In the genomic region with DNA sequence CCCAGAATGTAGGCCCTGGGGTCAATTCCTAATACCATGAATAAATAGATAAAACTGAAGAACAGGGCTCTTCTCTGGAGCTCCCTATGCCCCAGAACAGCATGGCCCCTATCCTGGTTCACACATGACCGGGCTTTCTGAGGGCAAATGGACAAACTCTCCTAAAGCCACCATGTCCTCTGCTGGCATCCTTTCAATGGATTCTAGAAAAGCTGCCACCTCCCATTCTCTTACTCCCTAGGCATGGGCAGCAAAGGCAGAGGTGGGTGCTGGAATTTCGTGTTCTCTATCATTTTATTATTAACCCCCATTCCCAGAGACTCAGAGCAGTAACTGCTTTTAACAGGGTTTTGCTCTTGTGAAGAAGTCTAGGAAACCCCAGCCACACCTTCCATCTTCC, we compare ENCODE assay signal across 10 mouse cellular contexts. TPM values are rescaled to one million over a fixed set of nuclear protein-coding genes. Genes with fewer than 3 reads are reported as not detected.
A peak's percentile ranks its signal among the peaks of the same experiment; 100 is the strongest.
DNase-seq lines count a peak whose midpoint lies in the region; ATAC-seq and TF ChIP-seq lines count a peak whose summit lies in the region.
"Had no signal": no experiment of that assay in that cellular context is flagged by ENCODE, and none has a peak within 500 bp of the region (broad histone marks: within the 10 kb centered on the region; RNA-seq: fewer than 3 reads in every experiment).

No protein-coding gene starts in this region.

- H3K9ac ChIP-seq in lung, embryonic 15.5 days = no peak overlapping the region
- 0 out of 2 replicates have a peak overlapping the region, but pooled peaks have one; percentile 92 for H3K9ac ChIP-seq in forebrain, embryonic 13.5 days
- H3K9ac ChIP-seq in hindbrain, postnatal 0 days (replicated peaks; ENCODE audit: low read length) = no peak overlapping the region
- no peak overlapping the region for H3K9ac ChIP-seq in neural tube, embryonic 12.5 days

- H3K27me3 ChIP-seq in lung, embryonic 15.5 days = no peaks in the 10 kb centered on the region
- no peaks in the 10 kb centered on the region for H3K27me3 ChIP-seq in forebrain, embryonic 13.5 days
- no peaks in the 10 kb centered on the region for H3K27me3 ChIP-seq in hindbrain, postnatal 0 days (ENCODE audit: insufficient read depth, low read length)
- no peaks in the 10 kb centered on the region for H3K27me3 ChIP-seq in neural tube, embryonic 12.5 days (replicated peaks)

- H3K4me3 ChIP-seq in lung, embryonic 15.5 days = peak overlapping the region; percentile 76
- peak overlapping the region; percentile 72 for H3K4me3 ChIP-seq in forebrain, embryonic 13.5 days
- peak overlapping the region; percentile 76 for H3K4me3 ChIP-seq in hindbrain, postnatal 0 days (ENCODE audit: low read length)
- no peak overlapping the region for H3K4me3 ChIP-seq in neural tube, embryonic 12.5 days

- peak overlapping the region; percentile 92 for H3K4me2 ChIP-seq in lung, embryonic 15.5 days
- H3K4me2 ChIP-seq in forebrain, embryonic 13.5 days = peak overlapping the region; percentile 81
- H3K4me2 ChIP-seq in hindbrain, postnatal 0 days (ENCODE audit: low read depth, low read length) = peak overlapping the region; percentile 95
- peak overlapping the region; percentile 85 for H3K4me2 ChIP-seq in neural tube, embryonic 12.5 days (replicated peaks)

- no peak for ATAC-seq in lung, embryonic 15.5 days (ENCODE audit: borderline replicate concordance, extremely low read depth, low FRiP score, low TSS enrichment)
- no peak for ATAC-seq in forebrain, embryonic 13.5 days
- no peak for ATAC-seq in hindbrain, postnatal 0 days
- ATAC-seq in neural tube, embryonic 12.5 days (ENCODE audit: low FRiP score, low read depth) = no peak

- no peak for TF ChIP-seq CTCF in hindbrain, postnatal 0 days (IDR thresholded peaks at IDR 0.05; ENCODE audit: low read depth)

- DNase-seq in lung, postnatal 10 days = no peak
- no peak for DNase-seq in hindbrain, postnatal 0 days (ENCODE audit: low spot score)
- DNase-seq in layer of hippocampus, postnatal 36 days = no peak
- no peak for DNase-seq in testis, postnatal 14 days (ENCODE audit: low spot score)
- no peak for DNase-seq in cerebellum, adult 8-10 months

- no peak overlapping the region for H3K27ac ChIP-seq in lung, embryonic 15.5 days
- no peak overlapping the region for H3K27ac ChIP-seq in forebrain, embryonic 13.5 days
- 0 out of 2 replicates have a peak overlapping the region, but pooled peaks have one; percentile 99 for H3K27ac ChIP-seq in hindbrain, postnatal 0 days
- H3K27ac ChIP-seq in neural tube, embryonic 12.5 days = no peak overlapping the region

- H3K4me1 ChIP-seq in lung, embryonic 15.5 days = peaks cover 46% of the 10 kb centered on the region
- peaks cover 55% of the 10 kb centered on the region for H3K4me1 ChIP-seq in forebrain, embryonic 13.5 days
- peaks cover 35% of the 10 kb centered on the region for H3K4me1 ChIP-seq in hindbrain, postnatal 0 days (ENCODE audit: insufficient read depth, low read length)
- peaks cover 60% of the 10 kb centered on the region for H3K4me1 ChIP-seq in neural tube, embryonic 12.5 days

- H3K9me3 ChIP-seq in lung, embryonic 15.5 days = no peaks in the 10 kb centered on the region
- H3K9me3 ChIP-seq in forebrain, embryonic 13.5 days (replicated peaks) = no peaks in the 10 kb centered on the region
- no peaks in the 10 kb centered on the region for H3K9me3 ChIP-seq in hindbrain, postnatal 0 days (ENCODE audit: low read length)
- no peaks in the 10 kb centered on the region for H3K9me3 ChIP-seq in neural tube, embryonic 12.5 days

- 84% methylated on average over 2 of the region's 2 CpGs for WGBS in lung, embryonic 15.5 days
- 80% methylated on average over 2 of the region's 2 CpGs for whole genome bisulfite sequencing in forebrain, embryonic 13.5 days
- 87% methylated on average over 2 of the region's 2 CpGs for WGBS in hindbrain, postnatal 0 days
- whole genome bisulfite sequencing in neural tube, embryonic 12.5 days = 94% methylated on average over 2 of the region's 2 CpGs

- H3K36me3 ChIP-seq in lung, embryonic 15.5 days = no peaks in the 10 kb centered on the region
- no peaks in the 10 kb centered on the region for H3K36me3 ChIP-seq in forebrain, embryonic 13.5 days (ENCODE audit: poor library complexity, severe bottlenecking)
- H3K36me3 ChIP-seq in hindbrain, postnatal 0 days (ENCODE audit: insufficient read depth, low read length) = no peaks in the 10 kb centered on the region
- H3K36me3 ChIP-seq in neural tube, embryonic 12.5 days = no peaks in the 10 kb centered on the region

RNA-seq across cellular contexts. Expression of a gene that starts 1.6 kb away (rescaled TPM):
- 11.8 and 14.4 TPM in 2 replicates for polyA plus RNA-seq in lung, embryonic 15.5 days (2015; fragmentation: Nextera tagmentation; extraction: Ambion mirVana)
- polyA plus RNA-seq in forebrain, embryonic 13.5 days (2015; fragmentation: Nextera tagmentation; extraction: Ambion mirVana) = 37.6 and 40.4 TPM in 2 replicates
- 68.2 and 86.1 TPM in 2 replicates for total RNA-seq in hindbrain, postnatal 0 days (2014; rRNA removed)
- 41.2 and 42.0 TPM in 2 replicates for polyA plus RNA-seq in hindbrain, postnatal 0 days (2015; fragmentation: Nextera tagmentation; extraction: Ambion mirVana)
- 48.8 and 51.9 TPM in 2 replicates for polyA plus RNA-seq in neural tube, embryonic 12.5 days (2016; fragmentation: Nextera tagmentation; extraction: Ambion mirVana)
- total RNA-seq in layer of hippocampus, postnatal 36 days (2021) = 100 to 1,000 TPM in 1 of 2 experiments, 10 to 100 TPM in 1; 96.4 to 103 TPM

RNA-seq across cellular contexts. Expression of a gene that starts 2.7 kb away (rescaled TPM):
- polyA plus RNA-seq in lung, embryonic 15.5 days (2015; fragmentation: Nextera tagmentation; extraction: Ambion mirVana) = 80.7 and 82.7 TPM in 2 replicates
- 87.7 and 103 TPM in 2 replicates for polyA plus RNA-seq in forebrain, embryonic 13.5 days (2015; fragmentation: Nextera tagmentation; extraction: Ambion mirVana)
- total RNA-seq in hindbrain, postnatal 0 days (2014; rRNA removed) = 69.9 and 91.1 TPM in 2 replicates
- 97.2 and 99.5 TPM in 2 replicates for polyA plus RNA-seq in hindbrain, postnatal 0 days (2015; fragmentation: Nextera tagmentation; extraction: Ambion mirVana)
- polyA plus RNA-seq in neural tube, embryonic 12.5 days (2016; fragmentation: Nextera tagmentation; extraction: Ambion mirVana) = 97.9 and 105 TPM in 2 replicates
- 10 to 100 TPM; 32.2 to 36.9 TPM for total RNA-seq in layer of hippocampus, postnatal 36 days (2021)

RNA-seq across cellular contexts. Expression of a gene that starts 9.5 kb away (rescaled TPM):
- polyA plus RNA-seq in lung, embryonic 15.5 days (2015; fragmentation: Nextera tagmentation; extraction: Ambion mirVana) = 2.0 and 5.4 TPM in 2 replicates
- polyA plus RNA-seq in forebrain, embryonic 13.5 days (2015; fragmentation: Nextera tagmentation; extraction: Ambion mirVana) = 1.6 and 3.9 TPM in 2 replicates
- 4.6 and 13.9 TPM in 2 replicates for total RNA-seq in hindbrain, postnatal 0 days (2014; rRNA removed)
- polyA plus RNA-seq in hindbrain, postnatal 0 days (2015; fragmentation: Nextera tagmentation; extraction: Ambion mirVana) = 3.1 and 5.4 TPM in 2 replicates
- 4.8 and 5.4 TPM in 2 replicates for polyA plus RNA-seq in neural tube, embryonic 12.5 days (2016; fragmentation: Nextera tagmentation; extraction: Ambion mirVana)
- total RNA-seq in layer of hippocampus, postnatal 36 days (2021) = 1 to 10 TPM; 3.7 to 4.3 TPM

RNA-seq across cellular contexts. Expression of a gene that starts 11.7 kb away (rescaled TPM):
- not detected in 2 replicates for polyA plus RNA-seq in lung, embryonic 15.5 days (2015; fragmentation: Nextera tagmentation; extraction: Ambion mirVana)
- polyA plus RNA-seq in forebrain, embryonic 13.5 days (2015; fragmentation: Nextera tagmentation; extraction: Ambion mirVana) = 6.6 and 13.4 TPM in 2 replicates
- not detected in 2 replicates for total RNA-seq in hindbrain, postnatal 0 days (2014; rRNA removed)
- polyA plus RNA-seq in hindbrain, postnatal 0 days (2015; fragmentation: Nextera tagmentation; extraction: Ambion mirVana) = 2.7 and 7.3 TPM in 2 replicates
- not detected in 2 replicates for polyA plus RNA-seq in neural tube, embryonic 12.5 days (2016; fragmentation: Nextera tagmentation; extraction: Ambion mirVana)
- not detected for total RNA-seq in layer of hippocampus, postnatal 36 days (2021)
- total RNA-seq: layer of hippocampus, adult 8-10 months had no signal
- polyA plus RNA-seq: embryonic facial prominence, embryonic 11.5 days had no signal

RNA-seq across cellular contexts. Expression of a gene that starts 44.9 kb away (rescaled TPM):
- 217 TPM in 2 replicates for polyA plus RNA-seq in lung, embryonic 15.5 days (2015; fragmentation: Nextera tagmentation; extraction: Ambion mirVana)
- 198 and 212 TPM in 2 replicates for polyA plus RNA-seq in forebrain, embryonic 13.5 days (2015; fragmentation: Nextera tagmentation; extraction: Ambion mirVana)
- 151 and 157 TPM in 2 replicates for total RNA-seq in hindbrain, postnatal 0 days (2014; rRNA removed)
- 104 TPM in 2 replicates for polyA plus RNA-seq in hindbrain, postnatal 0 days (2015; fragmentation: Nextera tagmentation; extraction: Ambion mirVana)
- polyA plus RNA-seq in neural tube, embryonic 12.5 days (2016; fragmentation: Nextera tagmentation; extraction: Ambion mirVana) = 144 and 152 TPM in 2 replicates
- total RNA-seq in layer of hippocampus, postnatal 36 days (2021) = 100 to 1,000 TPM; 448 to 513 TPM
